Mouse (Mus musculus) monocyte, adult 5-6 weeks (primary cell): ENCODE results near the gene Ifi35. TPM values are rescaled to one million over a fixed set of nuclear protein-coding genes. Genes with fewer than 3 reads are reported as not detected.

Source experiments
- ATAC-seq: fragments of 153-309, 156-312 bp; replicated peaks from 2 replicates; pipeline ENCODE4 v1.8.0; 2017; ENCODE audit warnings: mild to moderate bottlenecking; ENCODE audit not compliant: low TSS enrichment, insufficient number of reproducible peaks, severe bottlenecking, poor library complexity, low FRiP score
- total RNA-seq: library from RNA; stranded (forward); fragments of 200-1000, 200-491, 200-594 nt; gene quantifications from 3 replicates; pipeline ENCODE4 v1.2.3, GENCODE M21; 2017

Ifi35 gene
- total RNA-seq, 1 experiment from 2014 or later = 68.1 TPM

DNA sequence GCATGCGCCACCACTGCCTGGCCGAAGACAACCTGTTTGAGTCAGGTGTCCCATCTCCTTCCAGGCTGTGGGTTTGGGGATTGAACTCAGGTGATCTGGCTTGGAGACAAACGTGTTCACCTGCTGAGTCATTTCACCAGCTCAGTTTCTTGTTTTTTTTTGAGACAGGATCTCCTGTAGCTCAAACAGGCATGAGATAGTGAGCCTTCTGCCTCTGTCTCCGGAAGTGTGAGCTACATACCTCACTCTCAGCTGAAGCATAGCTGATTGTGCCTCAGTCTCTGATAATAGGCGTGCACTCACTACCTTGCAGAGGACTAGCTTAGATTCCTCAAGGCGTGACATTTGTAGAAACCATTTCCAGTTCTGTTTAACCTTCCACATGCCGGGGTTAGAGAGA is 36.6 kb downstream of the Ifi35 start:
- no peak for ATAC-seq

DNA sequence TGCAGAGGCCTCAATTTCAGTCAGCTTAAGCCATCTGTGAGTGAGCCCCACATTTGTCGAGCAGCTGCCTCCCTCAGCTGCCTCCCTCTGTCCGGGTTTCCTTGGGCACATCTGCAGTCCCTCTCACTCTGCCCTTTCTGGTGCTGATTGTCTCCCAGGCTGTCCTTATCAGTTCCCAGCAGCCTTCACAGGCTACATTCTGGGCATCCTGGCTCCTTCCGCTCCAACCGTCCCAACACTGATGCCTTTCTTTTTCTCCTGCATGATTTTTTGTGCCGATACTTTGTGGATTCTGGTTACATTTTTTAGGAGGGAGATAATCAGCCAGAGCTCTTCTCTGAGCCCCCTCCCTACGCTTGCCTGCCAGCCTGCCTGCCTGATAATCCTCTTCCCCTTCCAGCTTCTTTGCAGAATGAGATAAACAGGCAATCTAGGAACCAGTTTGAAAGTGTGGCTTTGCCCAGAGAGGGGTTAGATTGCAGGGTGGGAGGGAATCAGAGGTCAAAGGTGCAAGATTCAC is 37.4 kb downstream of the Ifi35 start:
- no peak for ATAC-seq

DNA sequence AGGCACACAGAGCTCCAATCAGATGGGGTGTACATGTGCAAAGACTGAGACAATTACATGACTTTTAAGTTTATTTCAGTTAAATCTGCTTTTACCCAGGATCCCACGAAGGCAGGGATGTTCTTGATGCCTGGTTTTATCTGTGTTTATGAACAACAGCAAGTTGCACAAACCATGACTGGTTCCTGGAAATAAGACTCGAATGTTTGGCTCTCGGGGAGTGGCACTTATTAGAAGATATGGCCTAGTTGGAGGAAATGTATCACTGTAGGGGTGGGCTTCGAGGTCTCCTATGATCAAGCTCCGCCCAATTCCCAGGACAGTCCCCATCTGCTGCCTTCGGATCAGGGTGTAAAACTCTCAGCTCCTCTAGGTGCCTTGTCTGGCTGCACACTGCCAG is 37.9 kb downstream of the Ifi35 start:
- ATAC-seq = no peak

DNA sequence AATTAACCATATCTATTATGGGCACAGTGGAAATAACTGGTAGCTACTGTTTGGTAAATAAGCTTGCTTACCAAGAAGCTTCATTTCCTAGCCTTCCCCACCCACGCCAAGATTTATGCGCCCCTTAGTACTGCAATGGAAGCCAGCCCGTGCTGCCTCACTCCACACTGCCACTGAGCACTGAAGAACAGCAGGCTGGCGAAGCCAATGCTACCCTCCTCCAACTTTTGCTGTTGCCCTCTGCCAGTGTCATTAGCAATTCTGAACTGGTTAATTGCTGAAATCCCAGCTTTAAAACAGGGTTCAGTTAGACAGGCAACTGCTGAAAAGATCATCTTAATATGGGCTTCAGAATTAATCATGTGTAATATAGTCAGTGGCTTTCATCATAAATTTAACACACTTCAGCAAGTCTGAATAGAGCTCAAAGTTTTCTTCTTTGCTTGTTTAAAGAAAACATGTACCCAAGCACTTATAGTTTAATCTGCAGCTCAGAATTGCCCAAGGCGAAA is 58.1 kb downstream of the Ifi35 start:
- ATAC-seq = no peak

DNA sequence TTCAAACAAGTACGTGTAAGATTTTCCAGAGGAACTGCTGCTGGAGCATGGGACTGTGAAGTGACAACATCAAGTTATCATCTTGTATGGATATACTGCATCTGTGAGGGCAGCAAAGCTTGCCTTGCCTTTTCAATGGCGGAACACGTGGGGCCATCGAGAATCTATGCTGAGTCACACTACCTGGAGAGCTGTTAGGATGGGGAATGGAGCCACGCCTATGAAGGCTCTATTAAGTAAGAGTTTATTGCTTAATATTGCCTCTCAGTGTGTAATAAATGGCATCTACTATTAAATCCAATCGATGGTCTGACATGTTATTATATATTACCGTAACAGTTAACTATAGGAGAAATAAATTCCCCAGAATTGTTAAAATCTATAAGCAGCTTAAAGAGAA is 58.9 kb downstream of the Ifi35 start:
- ATAC-seq = no peak

Other genes with a start within 250 kb of the Ifi35 start
- 30.2 to 66.9 TPM (median 42.6 TPM) in 3 replicates for gene Ezh1, start 221.9 kb upstream of the Ifi35 start, total RNA-seq
- gene Ramp2, start 202.4 kb upstream of the Ifi35 start, total RNA-seq = not detected in 3 replicates
- gene Vps25, start 194.7 kb upstream of the Ifi35 start, total RNA-seq = 42.7 to 62.9 TPM (median 53.8 TPM) in 3 replicates
- gene Wnk4, start 187.8 kb upstream of the Ifi35 start, total RNA-seq = 0.11 to 1.7 TPM (median 0.19 TPM) in 3 replicates
- gene Cntd1, start 169.4 kb upstream of the Ifi35 start, total RNA-seq = 1.8 to 3.2 TPM in 2 of 3 replicates, not detected in the other
- gene Coa3, start 169.3 kb upstream of the Ifi35 start, total RNA-seq = 18.8 to 43.1 TPM (median 26.8 TPM) in 3 replicates
- 266 to 274 TPM (median 274 TPM) in 3 replicates for gene Becn1, start 146.1 kb upstream of the Ifi35 start, total RNA-seq
- gene Psme3, start 132.2 kb upstream of the Ifi35 start, total RNA-seq = 51.0 to 74.7 TPM (median 73.3 TPM) in 3 replicates
- gene Aoc2, start 123.3 kb upstream of the Ifi35 start, total RNA-seq = 0.53 to 3.6 TPM (median 1.8 TPM) in 3 replicates
- not detected in 3 replicates for gene Aoc3, start 117.8 kb upstream of the Ifi35 start, total RNA-seq
- not detected in 3 replicates for gene G6pc, start 80.8 kb upstream of the Ifi35 start, total RNA-seq
- gene Aarsd1, start 30.8 kb upstream of the Ifi35 start, total RNA-seq = 15.4 to 24.5 TPM (median 20.8 TPM) in 3 replicates
- 5.1 TPM in 1 of 3 replicates, not detected in the others for gene Gm27029, start 23.6 kb upstream of the Ifi35 start, total RNA-seq
- gene Rundc1, start 23.3 kb upstream of the Ifi35 start, total RNA-seq = 5.2 to 9.8 TPM (median 8.1 TPM) in 3 replicates
- gene Ptges3l, start 23.1 kb upstream of the Ifi35 start, total RNA-seq = 2.7 TPM in 1 of 3 replicates, not detected in the others
- 465 to 1,168 TPM (median 1,010 TPM) in 3 replicates for gene Rpl27, start 6.1 kb upstream of the Ifi35 start, total RNA-seq
- gene Rnd2, start 16.6 kb downstream of the Ifi35 start, total RNA-seq = not detected in 3 replicates
- gene Vat1, start 17.8 kb downstream of the Ifi35 start, total RNA-seq = 13.9 to 14.1 TPM (median 13.9 TPM) in 3 replicates
- gene Brca1, start 103.5 kb downstream of the Ifi35 start, total RNA-seq = 2.9 to 8.0 TPM (median 5.2 TPM) in 3 replicates
- 67.9 to 104 TPM (median 83.1 TPM) in 3 replicates for gene Nbr1, start 103.7 kb downstream of the Ifi35 start, total RNA-seq
- 10.7 to 18.1 TPM (median 15.4 TPM) in 3 replicates for gene Tmem106a, start 133.8 kb downstream of the Ifi35 start, total RNA-seq
- not detected in 3 replicates for gene Gm11634, start 150.8 kb downstream of the Ifi35 start, total RNA-seq
- 9.4 to 22.4 TPM (median 18.2 TPM) in 3 replicates for gene Rdm1, start 178.8 kb downstream of the Ifi35 start, total RNA-seq
- 19.6 to 120 TPM (median 27.2 TPM) in 3 replicates for gene Arl4d, start 217.1 kb downstream of the Ifi35 start, total RNA-seq